Mouse (Mus musculus): ENCODE results near the gene Tkfc.

GRCm38 (mm10) chr19:10564278-10564677 is 41.2 kb downstream of the Tkfc start:
- no peak for TF ChIP-seq EP300 (IDR thresholded peaks at IDR 0.05)
- no peak for TF ChIP-seq CTCF (IDR thresholded peaks at IDR 0.05)
